Mouse (Mus musculus) spleen, adult 2 months (tissue): ENCODE results near the gene Pde11a.

Experiments used
- CTCF ChIP-seq: fragments of 200-500 bp; IDR thresholded peaks from 2 replicates; pipeline ENCODE4 v1.5.1; 2011; ENCODE audit warnings: mild to moderate bottlenecking, inconsistent platforms; ENCODE audit not compliant: insufficient read depth, insufficient read length, insufficient replicate concordance; ENCODE audit errors: extremely low read depth
- POLR2A ChIP-seq: fragments of 200-500 bp; IDR thresholded peaks from 2 replicates; pipeline ENCODE4 v1.6.1; 2011; ENCODE audit warnings: low read depth, low read length, inconsistent platforms

DNA sequence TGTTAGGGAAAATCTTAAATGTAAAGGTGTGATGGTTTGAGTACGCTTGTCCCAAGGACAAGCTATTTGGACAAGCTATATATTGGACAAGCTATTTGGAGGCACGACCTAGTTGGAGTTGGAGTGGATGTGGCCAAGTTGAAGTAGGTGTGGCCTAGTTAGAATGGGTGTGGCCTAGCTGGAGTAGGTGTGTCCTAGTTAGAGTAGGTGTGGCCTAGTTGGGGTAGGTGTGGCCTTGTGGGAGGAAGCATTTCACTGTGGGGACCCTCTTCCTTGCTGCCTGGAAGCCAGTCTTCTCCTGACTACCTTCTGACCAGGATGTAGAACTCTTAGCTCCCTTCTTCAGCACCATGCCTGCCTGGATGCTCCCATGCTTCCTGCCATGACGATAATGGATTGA lies 50.9 kb downstream of the Pde11a start:
- TF ChIP-seq CTCF, result no peak
- no peak for TF ChIP-seq POLR2A
